Mouse (Mus musculus) brain, embryonic 14.5 days (tissue): ENCODE measurements around the gene Gars.

ENCODE experiments used
- CTCF ChIP-seq: fragments of 200-500 bp; IDR thresholded peaks from 2 replicates; pipeline ENCODE4 v1.5.1; 2012; ENCODE audit warnings: inconsistent platforms, mild to moderate bottlenecking, moderate library complexity, borderline replicate concordance; ENCODE audit not compliant: insufficient read depth, insufficient read length; ENCODE audit errors: extremely low read depth
- POLR2A ChIP-seq: fragments of 200-500 bp; IDR thresholded peaks from 2 replicates; pipeline ENCODE4 v1.6.1; 2012; ENCODE audit warnings: mild to moderate bottlenecking, inconsistent platforms, borderline replicate concordance; ENCODE audit not compliant: poor library complexity, insufficient read depth, insufficient read length, severe bottlenecking; ENCODE audit errors: extremely low read depth

- TF ChIP-seq CTCF (no peak), POLR2A (no peak)
Observed at GRCm38 (mm10) chr6:54988141-54988540, 49.7 kb upstream of the Gars start.
